Mouse (Mus musculus): ENCODE data around the gene Vmn1r219. TPM values are rescaled to one million over a fixed set of nuclear protein-coding genes. Genes with fewer than 3 reads are reported as not detected.
"Not testable (repeated sequence)": the region's sequence is repeated elsewhere in the genome, so short reads cannot be mapped to it uniquely, and the experiment has no call there.

The Vmn1r219 gene
- polyA plus RNA-seq (2012; rRNA removed), result not detected in 2 replicates

- DNase-seq (ENCODE audit: low read depth), result no peak
These were observed at the start of gene Vmn1r219 for GRCm38 (mm10) chr13:23159012-23159411. Gene Vmn1r219, plus strand, starts transcription at chr13:23159312.

- not testable (repeated sequence) for DNase-seq (ENCODE audit: low read depth)
These were observed 41.0 kb upstream of the Vmn1r219 start, which contains the start of gene Vmn1r217 for GRCm38 (mm10) chr13:23118126-23118525. Gene Vmn1r217, minus strand, starts transcription at chr13:23118226.

- DNase-seq (ENCODE audit: low read depth), result no peak
These were observed 38.5 kb upstream of the Vmn1r219 start for GRCm38 (mm10) chr13:23120611-23121010.

GRCm38 (mm10) chr13:23133099-23133498, 26.0 kb upstream of the Vmn1r219 start, which contains the start of gene Vmn1r218:
Gene Vmn1r218, plus strand, starts transcription at chr13:23133155.
- DNase-seq (ENCODE audit: low read depth), result no peak

GRCm38 (mm10) chr13:23133501-23133900, 25.6 kb upstream of the Vmn1r219 start:
- no peak for DNase-seq (ENCODE audit: low read depth)

GRCm38 (mm10) chr13:23138880-23139279, 20.2 kb upstream of the Vmn1r219 start:
- DNase-seq (ENCODE audit: low read depth), result no peak

GRCm38 (mm10) chr13:23157848-23158247, 1.3 kb upstream of the Vmn1r219 start:
- no peak for DNase-seq (ENCODE audit: low read depth)

GRCm38 (mm10) chr13:23166471-23166870, 7.4 kb downstream of the Vmn1r219 start:
- not testable (repeated sequence) for DNase-seq (ENCODE audit: low read depth)

- DNase-seq (ENCODE audit: low read depth), result no peak
These were observed 28.8 kb downstream of the Vmn1r219 start, which contains the start of gene Vmn1r220 for GRCm38 (mm10) chr13:23187875-23188274. Gene Vmn1r220, minus strand, starts transcription at chr13:23187975.

- not testable (repeated sequence) for DNase-seq (ENCODE audit: low read depth)
These were observed 44.8 kb downstream of the Vmn1r219 start for GRCm38 (mm10) chr13:23203885-23204284.

GRCm38 (mm10) chr13:23213827-23214226, 54.7 kb downstream of the Vmn1r219 start, which contains the start of gene Vmn1r221:
Gene Vmn1r221, plus strand, starts transcription at chr13:23214127.
- DNase-seq (ENCODE audit: low read depth), result not testable (repeated sequence)

Other genes starting within 250 kb of the Vmn1r219 start
- not detected in 2 replicates for gene Vmn1r213, start 151.7 kb upstream of the Vmn1r219 start, polyA plus RNA-seq (2012; rRNA removed)
- not detected in 2 replicates for gene Vmn1r214, start 128.9 kb upstream of the Vmn1r219 start, polyA plus RNA-seq (2012; rRNA removed)
- not detected in 2 replicates for gene Vmn1r215, start 91.3 kb upstream of the Vmn1r219 start, polyA plus RNA-seq (2012; rRNA removed)
- not detected in 2 replicates for gene Vmn1r217, start 41.1 kb upstream of the Vmn1r219 start, polyA plus RNA-seq (2012; rRNA removed)
- gene Vmn1r218, start 26.2 kb upstream of the Vmn1r219 start, polyA plus RNA-seq (2012; rRNA removed), result not detected in 2 replicates
- gene Vmn1r220, start 28.7 kb downstream of the Vmn1r219 start, polyA plus RNA-seq (2012; rRNA removed), result not detected in 2 replicates
- not detected in 2 replicates for gene Vmn1r221, start 54.8 kb downstream of the Vmn1r219 start, polyA plus RNA-seq (2012; rRNA removed)
- gene Vmn1r222, start 76.6 kb downstream of the Vmn1r219 start, polyA plus RNA-seq (2012; rRNA removed), result not detected in 2 replicates
- not detected in 2 replicates for gene Vmn1r223, start 87.8 kb downstream of the Vmn1r219 start, polyA plus RNA-seq (2012; rRNA removed)
- 2.6 and 2.9 TPM in 2 replicates for gene Zfp322a, start 209.9 kb downstream of the Vmn1r219 start, polyA plus RNA-seq (2012; rRNA removed)